Mouse (Mus musculus): ENCODE results near the gene Tmcc3. TPM values are rescaled to one million over a fixed set of nuclear protein-coding genes. Genes with fewer than 3 reads are reported as not detected.

The Tmcc3 gene
- polyA plus RNA-seq, 1 experiment from 2014 or later = 12.5 TPM

- Histone ChIP-seq H3K9me3 (ENCODE audit: control insufficient read depth, low read length) (no peaks in the 10 kb centered on the region), H3K4me1 (replicated peaks; ENCODE audit: control insufficient read depth, insufficient read depth, low read length) (peaks cover 20% of the 10 kb centered on the region), H3K36me3 (replicated peaks; ENCODE audit: control insufficient read depth, insufficient read depth) (no peaks in the 10 kb centered on the region), H3K9ac (peak overlapping the region; percentile 38), H3K4me3 (replicated peaks; ENCODE audit: low read length) (no peak overlapping the region), H3K27me3 (ENCODE audit: control insufficient read depth, insufficient read depth, low read length) (no peaks in the 10 kb centered on the region), H3K4me2 (replicated peaks) (no peak overlapping the region), H3K27ac (peak overlapping the region; percentile 59)
- WGBS = 19% methylated on average over 6 of the region's 6 CpGs
- ATAC-seq (ENCODE audit: low FRiP score) (peak; percentile 35; the same call in 1 of the 2 replicates), DNase-seq (ENCODE audit: low spot score) (no peak)
Measured at GRCm38 (mm10) chr10:94294933-94295750, 16.6 kb upstream of the Tmcc3 start.

DNA sequence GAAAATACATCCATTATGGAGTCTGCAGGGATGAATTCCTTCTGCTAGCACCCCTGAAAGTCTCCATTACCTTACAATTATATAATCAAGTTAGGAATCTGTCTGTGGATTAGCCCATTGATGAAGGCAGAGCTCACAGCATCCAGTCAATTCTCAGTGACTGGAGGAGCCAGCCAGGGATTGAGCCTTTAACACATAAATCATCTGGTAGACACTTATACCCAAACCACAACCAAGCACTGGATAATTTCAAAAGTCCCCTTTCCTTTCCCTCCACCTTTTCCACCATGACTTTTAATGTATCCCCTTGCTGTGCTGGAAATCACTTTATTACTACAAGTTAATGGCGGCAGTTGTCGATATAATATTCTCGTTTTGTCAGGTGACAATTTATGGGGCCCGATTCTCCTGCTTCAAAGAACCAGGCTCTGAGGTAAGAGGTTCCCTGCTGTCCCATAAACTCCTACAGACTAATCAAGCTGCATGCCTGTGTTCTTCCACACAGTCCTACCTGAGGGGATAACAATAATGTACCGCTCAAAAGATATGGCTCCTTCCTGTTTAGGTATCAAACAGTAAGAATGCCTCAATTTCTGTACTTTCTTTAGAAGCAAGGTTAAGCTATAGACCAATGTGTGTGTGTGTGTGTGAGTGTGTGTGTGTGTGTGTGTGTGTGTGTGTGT is 15.7 kb upstream of the Tmcc3 start:
- no peaks in the 10 kb centered on the region for H3K27me3 ChIP-seq (ENCODE audit: control insufficient read depth, insufficient read depth, low read length)
- no peak for ATAC-seq (ENCODE audit: low FRiP score)
- H3K9ac ChIP-seq = no peak overlapping the region
- H3K9me3 ChIP-seq (ENCODE audit: control insufficient read depth, low read length) = no peaks in the 10 kb centered on the region
- DNase-seq (ENCODE audit: low spot score) = no peak
- H3K27ac ChIP-seq = 0 out of 2 replicates have a peak overlapping the region, but pooled peaks have one; percentile 16
- H3K4me3 ChIP-seq (replicated peaks; ENCODE audit: low read length) = no peak overlapping the region
- no peaks in the 10 kb centered on the region for H3K36me3 ChIP-seq (replicated peaks; ENCODE audit: control insufficient read depth, insufficient read depth)
- peaks cover 20% of the 10 kb centered on the region for H3K4me1 ChIP-seq (replicated peaks; ENCODE audit: control insufficient read depth, insufficient read depth, low read length)
- no peak overlapping the region for H3K4me2 ChIP-seq (replicated peaks)
- WGBS = 80% methylated on average over 5 of the region's 5 CpGs

GRCm38 (mm10) chr10:94298471-94298870 is 13.3 kb upstream of the Tmcc3 start, which contains the start of gene Gm4792:
TSS of gene Gm4792 (minus strand) at chr10:94298703.
- H3K4me1 ChIP-seq (replicated peaks; ENCODE audit: control insufficient read depth, insufficient read depth, low read length) = peaks cover 20% of the 10 kb centered on the region
- H3K9me3 ChIP-seq (ENCODE audit: control insufficient read depth, low read length) = no peaks in the 10 kb centered on the region
- no peak within 1 kb of the TSS for H3K4me3 ChIP-seq (replicated peaks; ENCODE audit: low read length)
- H3K9ac ChIP-seq = no peak within 1 kb of the TSS
- no peak within 1 kb of the TSS for H3K27ac ChIP-seq
- ATAC-seq (ENCODE audit: low FRiP score) (no peak), DNase-seq (ENCODE audit: low spot score) (no peak)
- H3K36me3 ChIP-seq (replicated peaks; ENCODE audit: control insufficient read depth, insufficient read depth) = no peaks in the 10 kb centered on the region
- no peak within 1 kb of the TSS for H3K4me2 ChIP-seq (replicated peaks)
- 92% methylated on average over 3 of the region's 3 CpGs for WGBS
- H3K27me3 ChIP-seq (ENCODE audit: control insufficient read depth, insufficient read depth, low read length) = no peaks in the 10 kb centered on the region

DNA sequence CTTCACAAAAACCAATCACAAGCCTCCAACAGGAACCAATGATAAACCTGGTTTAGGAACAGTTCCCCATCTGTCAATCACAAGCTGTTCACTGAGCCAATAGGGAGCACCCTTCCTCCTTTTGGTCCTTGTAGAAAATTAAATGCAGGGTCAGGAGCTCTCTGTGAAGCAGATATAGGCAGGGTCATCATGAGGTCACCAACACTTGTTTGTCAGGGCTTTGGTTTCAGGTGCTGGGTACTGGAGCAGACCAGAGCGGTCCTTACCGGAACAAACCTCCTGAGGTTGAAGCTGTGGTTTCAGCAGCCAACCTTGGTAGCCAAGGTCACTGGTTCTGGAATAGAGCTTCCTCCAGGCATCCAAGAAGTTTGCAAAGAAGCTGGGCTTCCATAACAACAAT is 12.4 kb upstream of the Tmcc3 start:
- DNase-seq (ENCODE audit: low spot score) (no peak), ATAC-seq (ENCODE audit: low FRiP score) (no peak)
- Histone ChIP-seq H3K9ac (no peak overlapping the region), H3K27ac (no peak overlapping the region), H3K9me3 (ENCODE audit: control insufficient read depth, low read length) (no peaks in the 10 kb centered on the region), H3K27me3 (ENCODE audit: control insufficient read depth, insufficient read depth, low read length) (no peaks in the 10 kb centered on the region), H3K4me3 (replicated peaks; ENCODE audit: low read length) (no peak overlapping the region), H3K4me2 (replicated peaks) (no peak overlapping the region), H3K4me1 (replicated peaks; ENCODE audit: control insufficient read depth, insufficient read depth, low read length) (peaks cover 20% of the 10 kb centered on the region), H3K36me3 (replicated peaks; ENCODE audit: control insufficient read depth, insufficient read depth) (no peaks in the 10 kb centered on the region)
- 98% methylated on average over 2 of the region's 2 CpGs for WGBS

GRCm38 (mm10) chr10:94304064-94304657 is 7.6 kb upstream of the Tmcc3 start:
- DNase-seq (ENCODE audit: low spot score) = peak; percentile 33
- H3K4me3 ChIP-seq (replicated peaks; ENCODE audit: low read length) = no peak overlapping the region
- H3K27me3 ChIP-seq (ENCODE audit: control insufficient read depth, insufficient read depth, low read length) = no peaks in the 10 kb centered on the region
- no peaks in the 10 kb centered on the region for H3K9me3 ChIP-seq (ENCODE audit: control insufficient read depth, low read length)
- no peaks in the 10 kb centered on the region for H3K4me1 ChIP-seq (replicated peaks; ENCODE audit: control insufficient read depth, insufficient read depth, low read length)
- no peaks in the 10 kb centered on the region for H3K36me3 ChIP-seq (replicated peaks; ENCODE audit: control insufficient read depth, insufficient read depth)
- no peak overlapping the region for H3K4me2 ChIP-seq (replicated peaks)
- no peak overlapping the region for H3K9ac ChIP-seq
- ATAC-seq (ENCODE audit: low FRiP score) = no peak
- H3K27ac ChIP-seq = peak overlapping the region; percentile 38; the same call in 1 of the 2 replicates
- 63% methylated on average over 9 of the region's 9 CpGs for WGBS

DNA sequence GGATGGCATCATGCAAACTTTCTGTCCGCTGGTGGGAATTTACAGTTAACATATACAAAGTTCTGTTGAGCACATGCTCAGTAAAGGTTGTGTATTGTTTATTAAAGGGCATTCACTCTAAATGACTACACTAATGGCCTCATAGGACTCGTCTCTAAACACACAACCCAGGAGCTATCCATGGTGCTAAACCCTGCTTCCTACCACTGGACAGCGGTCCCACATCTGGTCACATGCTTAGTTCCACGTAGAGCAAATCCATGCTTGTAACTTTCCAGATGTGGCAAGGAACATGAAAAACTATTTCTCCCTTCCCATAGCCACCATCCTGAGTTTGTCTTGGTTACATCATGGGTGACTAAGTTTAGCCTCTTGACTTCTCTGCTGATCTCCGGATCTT is 6.2 kb upstream of the Tmcc3 start:
- 67% methylated on average over 5 of the region's 5 CpGs for WGBS
- no peak overlapping the region for H3K9ac ChIP-seq
- H3K27me3 ChIP-seq (ENCODE audit: control insufficient read depth, insufficient read depth, low read length) = no peaks in the 10 kb centered on the region
- H3K9me3 ChIP-seq (ENCODE audit: control insufficient read depth, low read length) = no peaks in the 10 kb centered on the region
- DNase-seq (ENCODE audit: low spot score) (no peak), ATAC-seq (ENCODE audit: low FRiP score) (no peak)
- H3K4me3 ChIP-seq (replicated peaks; ENCODE audit: low read length) = no peak overlapping the region
- H3K4me2 ChIP-seq (replicated peaks) = no peak overlapping the region
- H3K27ac ChIP-seq = no peak overlapping the region
- no peaks in the 10 kb centered on the region for H3K4me1 ChIP-seq (replicated peaks; ENCODE audit: control insufficient read depth, insufficient read depth, low read length)
- no peaks in the 10 kb centered on the region for H3K36me3 ChIP-seq (replicated peaks; ENCODE audit: control insufficient read depth, insufficient read depth)

DNA sequence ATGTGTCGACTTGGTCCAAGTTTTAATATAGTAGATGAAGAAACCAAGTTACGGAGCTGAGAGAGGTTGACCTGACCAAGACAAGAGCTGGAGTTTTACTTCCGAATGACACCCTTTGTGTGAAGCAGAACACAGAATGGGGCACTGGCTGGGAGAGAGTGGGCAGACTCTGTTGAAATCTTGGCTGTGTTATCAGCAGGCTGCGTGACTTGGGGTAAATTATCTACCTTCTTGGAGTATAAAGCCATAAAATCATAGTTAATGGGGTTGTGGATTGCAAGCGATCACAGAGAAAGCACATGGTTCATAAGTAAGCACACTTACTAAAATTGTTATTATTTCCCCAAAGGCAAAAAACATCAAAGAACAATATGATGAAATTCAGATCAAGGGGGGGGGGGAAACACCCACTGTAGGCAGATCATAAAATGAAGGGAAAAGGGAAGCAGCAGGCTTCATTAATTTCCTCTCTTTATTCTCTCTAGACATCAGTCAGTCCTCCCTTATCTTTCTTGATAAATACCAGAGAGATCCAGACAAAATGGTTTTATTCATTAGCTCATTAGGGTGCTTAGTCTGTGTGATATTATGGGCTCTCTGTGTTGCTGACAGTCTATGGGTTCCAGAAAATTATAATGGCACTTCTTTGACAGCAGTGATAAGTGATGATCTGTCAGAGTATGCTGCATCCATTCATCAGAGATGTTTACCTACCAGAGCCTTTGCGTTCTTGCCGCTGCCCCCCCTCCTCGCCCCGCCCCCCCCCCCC is 1.1 kb upstream of the Tmcc3 start:
- H3K36me3 ChIP-seq (replicated peaks; ENCODE audit: control insufficient read depth, insufficient read depth) = no peaks in the 10 kb centered on the region
- H3K4me3 ChIP-seq (replicated peaks; ENCODE audit: low read length) = no peak overlapping the region
- DNase-seq (ENCODE audit: low spot score) = no peak
- H3K9me3 ChIP-seq (ENCODE audit: control insufficient read depth, low read length) = no peaks in the 10 kb centered on the region
- H3K9ac ChIP-seq = no peak overlapping the region
- WGBS = 54% methylated on average over 7 of the region's 9 CpGs
- peak; percentile 32; the same call in 1 of the 2 replicates for ATAC-seq (ENCODE audit: low FRiP score)
- H3K27me3 ChIP-seq (ENCODE audit: control insufficient read depth, insufficient read depth, low read length) = no peaks in the 10 kb centered on the region; the same call in 1 of the 2 replicates
- H3K4me1 ChIP-seq (replicated peaks; ENCODE audit: control insufficient read depth, insufficient read depth, low read length) = peaks cover 7% of the 10 kb centered on the region; the same call in 1 of the 2 replicates
- H3K4me2 ChIP-seq (replicated peaks) = no peak overlapping the region
- peak overlapping the region; percentile 11; the same call in 1 of the 2 replicates for H3K27ac ChIP-seq

GRCm38 (mm10) chr10:94312007-94312715 is 412 bp downstream of the Tmcc3 start:
- Histone ChIP-seq H3K4me3 (replicated peaks; ENCODE audit: low read length) (peak overlapping the region; percentile 46), H3K9ac (peak overlapping the region; percentile 58), H3K27me3 (ENCODE audit: control insufficient read depth, insufficient read depth, low read length) (no peaks in the 10 kb centered on the region; the same call in 1 of the 2 replicates), H3K9me3 (ENCODE audit: control insufficient read depth, low read length) (no peaks in the 10 kb centered on the region), H3K4me1 (replicated peaks; ENCODE audit: control insufficient read depth, insufficient read depth, low read length) (peaks cover 7% of the 10 kb centered on the region; the same call in 1 of the 2 replicates), H3K27ac (no peak overlapping the region), H3K36me3 (replicated peaks; ENCODE audit: control insufficient read depth, insufficient read depth) (no peaks in the 10 kb centered on the region), H3K4me2 (replicated peaks) (peak overlapping the region; percentile 98)
- ATAC-seq (ENCODE audit: low FRiP score) (peak; percentile 67; the same call in 1 of the 2 replicates), DNase-seq (ENCODE audit: low spot score) (no peak)
- under 1% methylated on average over 45 of the region's 45 CpGs for WGBS
